ENCODE assay signal across 14 mouse cellular contexts in genomic region chr6:94225091-94225490, GRCm38 (mm10). TPM values are rescaled to one million over a fixed set of nuclear protein-coding genes. Genes with fewer than 3 reads are reported as not detected.
DNase-seq lines count a peak whose midpoint lies in the region; ATAC-seq and TF ChIP-seq lines count a peak whose summit lies in the region.
"Had no signal": no experiment of that assay in that cellular context is flagged by ENCODE, and none has a peak within 500 bp of the region (broad histone marks: within the 10 kb centered on the region; RNA-seq: fewer than 3 reads in every experiment).

No protein-coding gene starts in this region.

- 35% methylated on average over 6 of the region's 6 CpGs for WGBS in lung, postnatal 0 days
- WGBS in lung, adult 2 months = 48% methylated on average over 6 of the region's 6 CpGs
- 36% methylated on average over 6 of the region's 6 CpGs for WGBS in stomach, embryonic 15.5 days
- 90% methylated on average over 6 of the region's 6 CpGs for WGBS in hindbrain, embryonic 11.5 days

- H3K4me2 ChIP-seq in lung, postnatal 0 days (replicated peaks; ENCODE audit: low read depth, low read length) = no peak overlapping the region
- H3K4me2 ChIP-seq in stomach, embryonic 15.5 days = peak overlapping the region; percentile 21
- H3K4me2 ChIP-seq in hindbrain, embryonic 11.5 days (replicated peaks; ENCODE audit: low read depth, low read length) = no peak overlapping the region
- H3K4me2 ChIP-seq: forebrain, embryonic 12.5 days; liver, embryonic 13.5 days; midbrain, embryonic 13.5 days; neural tube, embryonic 13.5 days had no signal

- TF ChIP-seq EP300 in lung, postnatal 0 days (IDR thresholded peaks at IDR 0.05) = no peak

- no peak for TF ChIP-seq CTCF in lung, postnatal 0 days (IDR thresholded peaks at IDR 0.05)
- TF ChIP-seq CTCF in lung, adult 2 months (IDR thresholded peaks at IDR 0.05; ENCODE audit: insufficient read depth, low read length) = no peak

- H3K27me3 ChIP-seq in lung, postnatal 0 days (replicated peaks; ENCODE audit: insufficient read depth, low read length) = no peaks in the 10 kb centered on the region
- no peaks in the 10 kb centered on the region for H3K27me3 ChIP-seq in stomach, embryonic 15.5 days (replicated peaks)
- H3K27me3 ChIP-seq in hindbrain, embryonic 11.5 days (ENCODE audit: control insufficient read depth, insufficient read depth, low read length) = no peaks in the 10 kb centered on the region
- H3K27me3 ChIP-seq: forebrain, embryonic 12.5 days; liver, embryonic 13.5 days; midbrain, embryonic 13.5 days; neural tube, embryonic 13.5 days had no signal

- peaks cover 12% of the 10 kb centered on the region; the same call in 1 of the 2 replicates for H3K4me1 ChIP-seq in lung, postnatal 0 days (ENCODE audit: insufficient read depth, low read depth, low read length)
- H3K4me1 ChIP-seq in lung, adult 2 months (ENCODE audit: control insufficient read depth, insufficient read depth, low read length) = peaks cover 7% of the 10 kb centered on the region
- peaks cover 32% of the 10 kb centered on the region for H3K4me1 ChIP-seq in stomach, embryonic 15.5 days
- no peaks in the 10 kb centered on the region for H3K4me1 ChIP-seq in hindbrain, embryonic 11.5 days (replicated peaks; ENCODE audit: control insufficient read depth, insufficient read depth, low read length)
- H3K4me1 ChIP-seq: midbrain, embryonic 13.5 days had no signal

- no peak for TF ChIP-seq POLR2A in lung, adult 2 months (IDR thresholded peaks at IDR 0.05; ENCODE audit: borderline replicate concordance, extremely low read depth, low read depth, low read length)

- peak; percentile 21; the same call in 1 of the 2 replicates for ATAC-seq in lung, postnatal 0 days
- no peak for ATAC-seq in stomach, embryonic 15.5 days (ENCODE audit: insufficient read depth, low FRiP score, low read depth)
- no peak for ATAC-seq in hindbrain, embryonic 11.5 days (ENCODE audit: low FRiP score)
- ATAC-seq: midbrain, embryonic 13.5 days had no signal

- no peak overlapping the region for H3K9ac ChIP-seq in lung, postnatal 0 days (replicated peaks; ENCODE audit: low read depth)
- no peak overlapping the region for H3K9ac ChIP-seq in stomach, embryonic 15.5 days
- H3K9ac ChIP-seq in hindbrain, embryonic 11.5 days (ENCODE audit: low read depth, low read length) = no peak overlapping the region
- H3K9ac ChIP-seq: forebrain, embryonic 12.5 days; liver, embryonic 13.5 days; midbrain, embryonic 13.5 days; neural tube, embryonic 13.5 days had no signal

- H3K4me3 ChIP-seq in lung, postnatal 0 days (ENCODE audit: low read depth, low read length) = no peak overlapping the region
- H3K4me3 ChIP-seq in lung, adult 2 months (replicated peaks; ENCODE audit: extremely low read depth, low read depth, low read length) = no peak overlapping the region
- no peak overlapping the region for H3K4me3 ChIP-seq in stomach, embryonic 15.5 days (replicated peaks)
- H3K4me3 ChIP-seq in hindbrain, embryonic 11.5 days (ENCODE audit: low read depth, low read length) = no peak overlapping the region
- H3K4me3 ChIP-seq: forebrain, embryonic 12.5 days; liver, embryonic 13.5 days; midbrain, embryonic 13.5 days; neural tube, embryonic 13.5 days had no signal

- H3K36me3 ChIP-seq in lung, postnatal 0 days (ENCODE audit: insufficient read depth, low read length) = no peaks in the 10 kb centered on the region
- no peaks in the 10 kb centered on the region for H3K36me3 ChIP-seq in stomach, embryonic 15.5 days
- H3K36me3 ChIP-seq in hindbrain, embryonic 11.5 days (ENCODE audit: control insufficient read depth, insufficient read depth, low read length) = no peaks in the 10 kb centered on the region
- H3K36me3 ChIP-seq: forebrain, embryonic 12.5 days; liver, embryonic 13.5 days; midbrain, embryonic 13.5 days; neural tube, embryonic 13.5 days had no signal

- peak; percentile 24 for DNase-seq in gastrocnemius, adult 18-20 months (ENCODE audit: low spot score)
- no peak for DNase-seq in gastrocnemius, postnatal 4 days (ENCODE audit: low spot score in 2 of 2)
- DNase-seq in lung, postnatal 0 days (ENCODE audit: low spot score) = no peak
- DNase-seq in lung, adult 2 months = no peak
- peak; percentile 60 to 64 for DNase-seq in adrenal gland, postnatal 36 days
- no peak for DNase-seq in testis, postnatal 14 days (ENCODE audit: low spot score)
- DNase-seq in hindbrain, embryonic 11.5 days (ENCODE audit: low spot score) = no peak
- DNase-seq: kidney, adult 18-20 months; layer of hippocampus, postnatal 36 days; liver, embryonic 13.5 days had no signal

- no peaks in the 10 kb centered on the region for H3K9me3 ChIP-seq in lung, postnatal 0 days (ENCODE audit: low read length)
- no peaks in the 10 kb centered on the region for H3K9me3 ChIP-seq in stomach, embryonic 15.5 days
- no peaks in the 10 kb centered on the region for H3K9me3 ChIP-seq in hindbrain, embryonic 11.5 days (ENCODE audit: control insufficient read depth, low read length)
- H3K9me3 ChIP-seq: forebrain, embryonic 12.5 days; liver, embryonic 13.5 days; midbrain, embryonic 13.5 days; neural tube, embryonic 13.5 days had no signal

- H3K27ac ChIP-seq in lung, postnatal 0 days (ENCODE audit: low read length) = no peak overlapping the region
- peak overlapping the region; percentile 35; the same call in 1 of the 2 replicates for H3K27ac ChIP-seq in stomach, embryonic 15.5 days
- no peak overlapping the region for H3K27ac ChIP-seq in hindbrain, embryonic 11.5 days (ENCODE audit: low read depth, low read length)
- H3K27ac ChIP-seq: forebrain, embryonic 12.5 days; liver, embryonic 13.5 days; midbrain, embryonic 13.5 days; neural tube, embryonic 13.5 days had no signal

RNA-seq across cellular contexts. Expression of gene Magi1, which starts 58.6 kb away (rescaled TPM):
- 1 to 10 TPM; 2.1 to 2.7 TPM for total RNA-seq in gastrocnemius, adult 18-20 months (2021)
- total RNA-seq in gastrocnemius, postnatal 4 days (2021) = 10 to 100 TPM; 13.2 to 16.6 TPM
- polyA plus RNA-seq in lung, postnatal 0 days (2015; fragmentation: Nextera tagmentation; extraction: Ambion mirVana) = 10.7 and 12.9 TPM in 2 replicates
- 9.4 and 12.3 TPM in 2 replicates for polyA plus RNA-seq in lung, adult 2 months (2012; rRNA removed)
- 10 to 100 TPM; 12.6 to 41.2 TPM for total RNA-seq in adrenal gland, postnatal 36 days (2021)
- polyA plus RNA-seq in stomach, embryonic 15.5 days (2015; fragmentation: Nextera tagmentation; extraction: Ambion mirVana) = 9.8 and 10.5 TPM in 2 replicates
- 24.8 and 27.4 TPM in 2 replicates for polyA plus RNA-seq in hindbrain, embryonic 11.5 days (2014; fragmentation: Nextera tagmentation; extraction: Ambion mirVana)

Comparison
In these comparisons a context has a peak if more than half of its experiments do, and no peak if none do; other contexts are left out.
1. DNase-seq: peak in gastrocnemius, adult 18-20 months (single experiment) and adrenal gland, postnatal 36 days (2 of 2); none in gastrocnemius, postnatal 4 days (0 of 2), lung, postnatal 0 days (single experiment), lung, adult 2 months (single experiment), testis, postnatal 14 days (single experiment) and hindbrain, embryonic 11.5 days (single experiment).